Mouse (Mus musculus) Patski (cell line): ENCODE measurements around the gene Gm8882. TPM values are rescaled to one million over a fixed set of nuclear protein-coding genes. Genes with fewer than 3 reads are reported as not detected.
"Not testable (repeated sequence)": the region's sequence is repeated elsewhere in the genome, so short reads cannot be mapped to it uniquely, and the experiment has no call there.

Experiments used
- ATAC-seq: fragments of 100-300 bp; one replicate; pipeline ENCODE4 v1.8.0; 2021
- CTCF ChIA-PET: fragments of 350-600 bp; sonication (Branson Sonifier 250); formaldehyde crosslinking; loops from one replicate; lab custom pipeline; 2022; ENCODE audit warnings: inconsistent platforms; lab: Charles Lee
- POLR2A ChIA-PET: fragments of 350-600 bp; sonication (Branson Sonifier 250); formaldehyde crosslinking; loops from one replicate; lab custom pipeline; 2022; ENCODE audit warnings: antibody characterized with exemption, inconsistent platforms; lab: Charles Lee
- DNase-seq: peaks from one replicate; pipeline ENCODE4 v3.0.0-alpha.2; 2011; ENCODE audit warnings: low read depth, low spot score
- H3K27me3 ChIP-seq: fragments of 371-371 bp; one replicate; pipeline ENCODE4 v1.5.1; 2021
- in situ Hi-C: fragments of 300-500 bp; cut with MboI; formaldehyde crosslinking; loops from 3 replicates; pipeline ENCODE4 v1.11.1; 2018; ENCODE audit warnings: low pct_unique_long_range_greater_than_20kb, mixed read lengths
- polyA plus RNA-seq: library from polyadenylated mRNA; unstranded; gene quantifications from one replicate; pipeline ENCODE4 v1.2.3, GENCODE M21; 2021

Gm8882 gene
- polyA plus RNA-seq: not detected

DNA sequence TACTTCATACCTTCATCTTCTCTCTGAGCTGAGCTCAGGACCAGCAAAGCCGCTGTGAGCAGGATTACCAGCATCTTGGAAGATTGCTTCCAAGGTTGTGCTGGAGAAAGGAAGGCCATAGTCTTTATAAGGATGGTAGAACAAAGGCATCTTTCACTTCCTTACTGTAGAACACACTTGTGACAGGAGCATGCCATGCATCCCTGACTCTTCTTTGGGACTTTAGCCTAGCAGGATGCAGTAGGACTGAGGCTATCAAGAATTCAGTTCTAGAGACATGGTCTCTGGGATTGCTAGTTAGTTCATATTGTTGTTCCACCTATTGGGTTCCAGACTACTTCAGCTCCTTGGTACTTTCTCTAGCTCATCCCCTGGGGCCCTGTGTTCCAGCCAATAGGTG is at the start of gene Gm8882:
Gene Gm8882 (minus strand): TSS at position 101 of the 400 bp plus-strand sequence.
- H3K27me3 ChIP-seq, CTCF ChIA-PET, ATAC-seq, in situ Hi-C loops, DNase-seq, POLR2A ChIA-PET: not testable (repeated sequence)

DNA sequence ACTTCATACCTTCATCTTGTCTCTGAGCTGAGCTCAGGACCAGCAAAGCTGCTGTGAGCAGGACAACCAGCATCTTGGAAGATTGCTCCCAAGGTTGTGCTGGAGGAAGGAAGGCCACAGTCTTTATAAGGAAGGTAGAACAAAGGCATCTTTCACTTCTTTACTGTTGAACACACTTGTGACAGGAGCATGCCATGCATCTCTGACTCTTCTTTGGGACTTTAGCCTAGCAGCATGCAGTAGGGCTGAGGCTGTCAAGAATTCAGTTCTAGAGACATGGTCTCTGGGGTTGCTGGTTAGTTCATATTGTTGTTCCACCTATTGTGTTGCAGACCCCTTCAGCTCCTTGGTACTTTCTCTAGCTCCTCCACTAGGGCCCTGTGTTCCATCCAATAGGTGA is 49.3 kb downstream of the Gm8882 start, which contains the start of gene Prpmp5:
Gene Prpmp5 (minus strand): TSS at position 101 of the 400 bp plus-strand sequence.
- H3K27me3 ChIP-seq, DNase-seq, ATAC-seq, POLR2A ChIA-PET, CTCF ChIA-PET, in situ Hi-C loops: not testable (repeated sequence)

Other genes with a start within 250 kb of the Gm8882 start
- gene Prb1, start 153.6 kb downstream of the Gm8882 start, polyA plus RNA-seq: not detected
- gene Prpmp5, start 49.4 kb downstream of the Gm8882 start, polyA plus RNA-seq: not detected
- not detected for gene Prh1, start 205.7 kb upstream of the Gm8882 start, polyA plus RNA-seq
- gene Prp2, start 231.8 kb upstream of the Gm8882 start, polyA plus RNA-seq: not detected